Mouse (Mus musculus) spleen, postnatal 10 days (tissue): ENCODE results near the gene Ptbp3.

ENCODE experiments used
- DNase-seq, 2 experiments: peaks; one replicate each; pipeline ENCODE4 v3.0.0; 2021 to 2022; ENCODE audit warnings: low spot score in 2 of 2

Ptbp3 gene

DNA sequence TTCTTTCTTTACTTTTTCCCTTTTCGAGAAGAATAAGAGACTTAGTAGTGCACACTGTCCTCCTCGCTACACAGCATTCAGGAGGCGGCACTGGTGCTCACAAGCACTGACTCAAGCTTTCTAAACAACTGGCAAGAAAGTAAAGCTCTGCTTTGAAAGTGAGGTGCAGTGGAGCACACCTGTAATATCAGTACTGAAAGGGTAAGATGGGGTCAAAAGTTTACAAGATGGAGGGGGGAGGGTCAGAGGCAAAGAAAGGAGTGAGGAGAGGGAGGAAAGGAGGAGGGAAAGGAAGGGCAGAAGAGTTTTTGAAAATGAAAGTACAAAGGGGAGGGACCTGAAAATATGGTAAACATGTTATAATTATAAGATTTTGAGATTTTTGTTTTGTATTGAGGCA, 43.7 kb downstream of the Ptbp3 start:
- no peak for DNase-seq

DNA sequence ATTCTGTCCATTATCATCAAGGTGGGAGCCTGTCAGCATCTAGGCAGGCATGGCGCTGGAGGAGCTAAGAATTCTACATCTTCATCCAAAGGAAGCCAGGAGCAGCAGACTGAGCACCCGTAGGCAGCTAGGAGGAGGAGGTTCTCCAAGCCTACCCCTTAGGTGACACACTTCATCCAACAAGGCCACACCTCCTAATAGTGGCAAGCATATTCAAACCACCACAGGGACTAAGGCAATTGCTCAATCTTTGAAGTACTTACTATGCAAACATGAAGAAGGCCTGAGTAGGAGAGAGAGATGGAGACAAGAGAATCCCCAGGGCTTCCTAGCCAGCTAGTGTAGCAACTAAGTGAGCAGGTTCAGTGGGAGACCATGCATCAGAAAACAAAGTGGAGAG, 58.1 kb downstream of the Ptbp3 start:
- no peak for DNase-seq

DNA sequence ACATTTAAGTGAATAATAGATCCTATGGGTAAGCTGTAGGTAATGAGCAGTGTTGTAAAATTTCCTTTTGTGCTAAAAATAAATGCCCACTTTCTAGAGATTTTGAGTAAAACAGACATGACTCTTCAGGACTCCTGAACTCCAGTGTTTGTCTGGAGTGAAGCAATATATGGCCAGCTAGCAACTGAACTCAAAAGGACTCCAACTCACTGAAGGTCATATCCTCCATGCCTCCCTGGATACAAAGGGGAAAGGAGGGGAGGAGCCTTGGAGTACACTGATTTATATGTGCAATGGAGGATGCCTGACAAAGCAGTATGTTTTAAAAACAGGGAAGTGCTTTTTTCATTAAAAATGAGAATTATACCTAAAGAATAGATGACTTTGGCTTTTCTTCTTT, 77.9 kb downstream of the Ptbp3 start:
- DNase-seq = no peak

DNA sequence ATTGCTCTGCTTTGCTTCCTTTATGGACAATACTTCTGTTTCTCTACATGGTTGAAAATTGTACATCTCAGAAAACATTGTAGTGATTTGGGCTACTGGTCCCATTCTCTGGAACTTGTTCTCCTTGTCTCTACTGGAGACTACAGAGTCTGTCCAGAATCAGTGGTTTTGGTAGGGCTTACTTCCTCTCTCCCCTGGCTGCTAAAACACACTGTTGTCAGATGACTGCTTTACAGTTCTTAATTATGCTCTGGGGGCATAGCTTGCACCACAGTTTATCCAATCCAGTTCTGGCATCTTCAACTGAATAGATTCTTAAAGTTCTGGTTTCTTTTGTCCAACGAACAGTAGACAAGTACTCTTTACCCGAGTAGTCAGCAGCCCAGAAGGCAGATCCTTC, 83.7 kb downstream of the Ptbp3 start:
- DNase-seq = no peak

DNA sequence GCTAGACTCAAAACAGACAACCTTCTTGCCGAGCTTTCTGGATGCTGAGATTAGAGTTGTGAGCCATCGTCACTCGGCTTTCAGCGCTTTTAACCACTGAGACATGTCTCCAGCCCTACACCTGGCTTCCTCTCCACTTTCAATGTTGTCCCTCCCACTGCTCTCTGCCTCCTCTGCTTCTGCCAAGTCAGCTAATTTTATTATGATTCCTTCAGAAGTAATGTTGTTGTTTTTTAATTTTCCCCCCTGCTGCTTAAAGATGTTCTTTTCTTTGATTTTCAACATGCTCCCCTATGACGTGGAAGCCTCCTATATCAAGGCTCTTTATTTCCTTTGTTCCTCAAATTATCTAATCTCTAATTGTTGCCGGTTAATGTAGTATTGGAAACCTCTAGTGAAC, 84.5 kb downstream of the Ptbp3 start:
- no peak for DNase-seq

DNA sequence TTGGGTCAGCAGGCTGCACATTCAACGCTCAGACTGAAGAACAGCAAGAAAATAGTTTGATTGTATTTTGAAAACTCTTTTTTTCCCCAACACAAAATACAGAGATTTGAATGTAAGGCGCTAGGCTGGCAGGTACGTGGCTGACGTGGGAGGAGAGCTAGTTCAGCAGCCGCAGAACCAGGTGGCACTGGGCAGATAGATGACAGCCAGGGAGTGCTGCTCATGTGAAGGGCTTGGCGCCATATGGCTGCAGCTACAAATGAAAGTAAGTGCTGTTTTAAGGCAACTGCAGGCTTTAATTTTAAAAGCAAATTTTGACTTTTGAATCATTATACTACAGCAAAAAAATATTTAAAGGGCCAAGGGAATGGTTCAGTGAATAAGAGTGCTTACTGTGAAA, 86.7 kb downstream of the Ptbp3 start:
- DNase-seq = no peak

DNA sequence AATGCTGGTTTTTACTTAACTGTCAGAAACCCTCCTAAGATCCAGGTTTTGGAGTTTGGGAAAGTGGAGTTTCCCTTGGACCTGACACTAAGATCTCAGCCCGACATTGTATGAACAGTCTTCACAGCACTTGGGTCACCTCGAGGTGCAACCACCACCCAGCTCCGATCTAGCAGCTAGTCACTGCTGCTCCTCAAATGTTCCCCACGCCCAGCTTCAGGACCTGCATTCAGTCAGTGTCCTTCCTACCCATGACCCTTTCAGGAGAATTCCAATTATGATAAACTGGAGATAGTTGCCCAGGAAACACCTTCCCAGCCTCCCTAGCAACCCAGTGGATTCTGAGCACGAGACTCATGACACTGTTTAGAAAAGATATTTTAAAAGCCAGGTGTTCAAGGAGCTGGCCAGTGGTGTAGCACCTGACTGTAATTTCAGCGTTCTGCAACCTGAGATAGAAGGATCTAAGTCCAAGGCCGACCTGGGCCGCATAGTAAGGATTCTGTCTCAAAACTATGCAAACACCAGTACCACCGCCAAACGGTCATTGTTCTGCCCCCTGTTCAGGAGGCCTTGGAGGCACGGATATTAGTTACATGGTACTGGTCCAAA, 87.9 kb downstream of the Ptbp3 start:
- no peak for DNase-seq

DNA sequence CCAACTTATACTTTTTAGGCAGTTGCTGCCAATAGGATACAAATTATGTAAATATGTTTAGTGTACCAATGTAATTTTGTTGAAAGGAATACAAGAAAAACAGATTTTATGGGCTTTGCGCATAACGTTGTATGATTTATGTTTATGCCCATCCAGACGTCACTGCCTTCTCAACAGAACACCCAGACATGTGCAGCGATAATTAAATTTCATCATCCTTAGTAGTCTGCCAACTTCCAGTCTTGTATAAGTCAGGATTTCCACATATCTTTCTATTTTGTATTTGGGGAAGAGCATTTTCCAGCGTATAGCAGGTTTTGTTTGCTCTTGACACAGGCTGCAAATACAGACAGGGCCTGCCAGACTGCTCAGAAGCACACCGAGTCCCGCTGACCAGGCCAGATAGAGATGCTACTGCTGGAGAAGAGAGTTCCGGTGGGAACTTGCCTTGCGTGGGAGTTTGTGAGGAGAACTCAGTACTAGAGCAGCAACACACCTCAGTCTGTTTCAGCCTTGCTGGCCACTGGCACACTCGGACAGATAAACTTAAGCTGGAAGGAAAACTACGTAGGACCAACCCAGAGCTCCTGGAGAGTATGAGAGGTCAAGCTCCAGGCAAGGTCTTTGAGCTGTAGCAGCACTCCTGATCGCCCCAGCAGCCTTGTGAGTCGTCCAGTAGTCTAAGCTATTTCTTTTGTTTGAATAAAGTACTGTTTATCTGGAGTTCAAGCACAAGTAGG, 89.8 kb downstream of the Ptbp3 start:
- DNase-seq = no peak

DNA sequence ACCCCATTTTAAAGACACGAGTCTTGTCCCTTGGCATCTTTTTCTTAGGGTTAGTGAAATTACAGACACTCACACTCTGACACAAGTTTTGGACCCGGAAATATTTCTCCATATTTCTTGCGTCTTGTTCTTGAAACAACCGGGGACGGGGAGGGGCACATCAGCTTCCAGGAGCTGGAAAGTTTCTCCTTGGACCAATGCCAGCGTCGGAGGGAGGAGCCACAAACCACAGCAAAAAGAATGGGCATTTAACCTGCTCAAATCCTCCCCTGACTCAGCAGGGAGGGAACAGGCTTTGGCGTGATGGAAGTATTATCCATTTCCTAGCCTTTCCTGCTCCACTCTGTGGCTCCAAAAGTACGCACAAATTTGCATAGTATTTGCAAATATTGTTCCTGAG, 91.2 kb downstream of the Ptbp3 start:
- no peak for DNase-seq

DNA sequence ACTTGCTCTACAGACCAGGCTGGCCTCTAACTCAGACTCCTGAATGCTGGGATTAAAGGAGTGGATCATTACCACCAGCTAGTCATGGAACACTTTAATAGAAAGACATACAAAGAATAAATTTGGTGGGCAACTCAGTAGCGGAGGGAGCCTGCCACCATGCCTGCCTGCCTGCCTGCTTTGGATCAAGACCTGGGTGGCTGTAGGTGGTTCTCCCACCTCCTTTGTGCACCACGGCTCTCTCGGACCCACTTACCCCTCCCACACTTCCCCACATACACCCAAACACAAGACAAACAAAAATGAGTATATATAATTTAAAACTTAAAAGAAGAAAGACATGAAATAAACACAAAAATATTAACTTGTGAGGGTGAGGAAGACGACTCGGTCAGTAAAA, 92.1 kb downstream of the Ptbp3 start:
- no peak for DNase-seq

DNA sequence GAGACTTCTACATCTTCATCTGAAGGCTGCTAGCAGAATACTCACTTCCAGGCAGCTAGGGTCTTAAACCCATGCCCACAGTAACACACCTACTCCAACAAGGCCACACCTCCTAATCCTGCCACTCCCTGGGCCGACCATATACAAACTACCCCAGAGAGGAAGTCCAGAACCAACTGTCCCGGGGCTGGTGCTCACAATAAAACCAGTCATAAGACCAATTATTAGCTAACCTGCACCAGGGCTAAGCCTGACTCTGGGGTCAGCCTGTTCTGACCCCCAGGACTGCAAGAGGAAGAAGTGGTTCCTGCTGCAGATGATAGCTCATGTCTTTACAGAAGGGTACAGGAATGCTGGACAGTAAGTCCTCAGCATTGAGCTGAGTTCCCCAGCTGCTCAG, 93.7 kb downstream of the Ptbp3 start:
- DNase-seq = no peak

DNA sequence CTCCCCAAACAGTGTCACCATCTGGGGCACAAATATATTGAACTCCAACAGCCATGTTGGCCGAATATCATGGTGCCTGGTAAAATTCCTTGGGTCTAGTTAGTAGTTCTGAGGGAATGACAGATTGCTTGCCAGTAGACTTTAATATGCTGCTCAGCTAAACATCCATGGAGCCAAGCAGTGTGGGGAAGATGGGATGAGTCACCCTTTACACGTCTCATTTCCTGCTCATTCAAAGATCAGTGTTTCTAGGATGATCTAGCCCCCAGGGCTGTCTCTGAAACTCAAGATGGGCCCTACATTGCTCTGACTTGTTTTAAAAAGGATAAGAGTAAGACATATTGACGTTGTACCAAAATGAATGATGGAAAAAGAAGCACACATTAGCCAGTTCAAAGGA, 95.1 kb downstream of the Ptbp3 start:
- no peak for DNase-seq

DNA sequence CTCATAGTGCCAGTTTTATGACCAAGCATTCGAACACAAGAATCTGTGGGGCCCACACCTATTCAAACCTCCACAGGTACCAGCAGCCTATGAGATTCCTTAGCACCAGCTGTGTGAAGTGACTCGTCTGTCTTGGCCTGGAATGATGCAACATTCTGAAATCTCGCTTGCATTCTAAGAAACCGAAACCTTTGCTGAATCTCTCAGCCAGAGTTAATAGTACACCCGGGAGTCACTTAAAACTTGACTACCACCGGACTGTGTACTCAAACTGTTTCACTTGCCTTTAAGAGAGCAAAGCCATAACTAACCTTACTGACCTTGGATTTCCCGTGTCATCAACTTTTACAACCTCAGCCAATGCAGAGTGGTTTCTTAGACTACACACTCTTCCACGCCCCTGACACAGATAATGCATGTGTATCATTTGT, 96.6 kb downstream of the Ptbp3 start:
- DNase-seq = no peak

DNA sequence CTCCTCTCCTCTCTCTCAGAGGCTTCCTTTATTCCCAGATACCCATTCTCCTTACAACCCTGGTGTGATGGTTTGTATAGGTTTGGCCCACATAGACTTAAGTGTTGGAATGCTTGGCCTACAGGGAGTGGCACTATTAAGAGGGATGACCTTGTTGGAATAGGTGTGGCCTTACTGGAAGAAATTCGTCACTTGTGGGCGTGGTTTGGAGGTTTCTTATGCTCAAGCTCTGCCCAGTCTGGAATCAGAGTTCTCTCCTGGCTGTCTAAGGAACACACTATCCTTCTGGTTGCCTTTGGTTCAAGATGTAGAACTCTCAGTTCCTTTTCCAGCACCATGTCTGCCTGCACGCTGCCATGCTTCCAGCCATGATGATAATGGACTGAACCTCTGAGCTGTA, 98.3 kb downstream of the Ptbp3 start:
- no peak for DNase-seq

DNA sequence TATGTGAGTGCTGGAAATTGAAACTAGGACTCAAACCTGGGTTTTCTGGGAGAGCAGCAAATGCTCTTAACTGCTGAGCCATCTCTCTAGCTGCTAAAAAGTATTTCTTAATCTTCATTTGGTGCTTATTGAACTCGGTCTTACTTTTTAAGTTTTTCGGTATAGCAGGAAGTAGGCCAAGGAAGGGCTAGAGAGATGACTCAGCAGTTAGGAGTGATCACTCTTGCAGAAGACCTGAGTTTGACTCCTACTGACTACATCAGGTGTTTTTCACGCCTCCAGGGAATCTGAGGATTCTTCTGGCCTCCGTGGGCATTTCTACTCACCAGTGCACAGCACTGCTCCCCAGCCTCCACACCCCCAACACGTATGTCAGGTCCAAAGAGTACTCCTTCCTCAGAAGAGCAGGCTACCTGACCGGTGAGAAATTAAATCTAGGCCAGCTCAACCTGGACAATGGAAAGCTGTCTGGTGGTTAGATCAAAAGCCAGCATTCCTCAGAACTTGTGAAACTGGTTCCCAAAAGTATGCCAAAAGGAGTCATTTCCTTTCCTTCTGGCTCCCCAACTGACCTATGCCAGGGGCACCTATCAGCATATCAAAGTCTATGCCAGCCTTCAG, 98.8 kb downstream of the Ptbp3 start:
- no peak for DNase-seq

DNA sequence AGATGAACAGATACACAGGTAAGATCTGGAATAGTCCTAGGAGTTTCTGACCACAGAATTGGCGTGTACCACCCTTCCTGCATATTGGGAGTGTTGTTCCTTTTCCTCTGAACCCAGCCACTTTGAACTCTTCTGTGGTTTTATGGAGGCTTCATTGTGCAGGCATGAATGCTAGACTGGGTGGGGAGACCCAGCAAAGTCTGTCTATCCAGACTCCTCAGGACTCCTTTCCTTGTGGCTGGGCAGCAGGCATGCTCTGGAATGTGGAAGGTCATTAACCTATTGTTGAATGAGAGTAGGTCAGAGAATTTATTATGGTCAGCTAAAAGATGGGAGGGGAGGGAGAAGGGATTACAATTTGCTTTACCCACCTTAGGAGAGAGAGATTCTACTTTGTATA, 101.9 kb downstream of the Ptbp3 start:
- no peak for DNase-seq

DNA sequence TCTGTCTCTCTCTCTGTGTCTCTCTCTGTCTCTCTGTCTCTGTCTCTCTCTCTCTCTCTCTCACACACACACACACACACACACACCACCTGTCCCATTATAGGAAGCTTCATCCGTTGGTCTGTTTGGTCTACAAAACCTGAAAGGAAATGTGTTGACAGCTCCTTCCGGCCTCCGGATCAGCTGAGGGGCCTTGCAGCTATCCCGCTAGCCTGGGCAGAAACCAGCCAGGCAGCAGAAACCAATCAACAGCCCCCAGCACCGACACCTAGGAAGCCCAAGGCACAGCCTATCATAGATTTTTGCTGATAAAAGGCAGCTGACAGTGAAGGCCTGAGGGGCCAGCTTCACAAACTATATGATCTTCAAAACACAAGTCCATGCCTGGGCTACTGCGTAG, 103.6 kb downstream of the Ptbp3 start:
- peak in 1 of 2 experiments; percentile 57 for DNase-seq

DNA sequence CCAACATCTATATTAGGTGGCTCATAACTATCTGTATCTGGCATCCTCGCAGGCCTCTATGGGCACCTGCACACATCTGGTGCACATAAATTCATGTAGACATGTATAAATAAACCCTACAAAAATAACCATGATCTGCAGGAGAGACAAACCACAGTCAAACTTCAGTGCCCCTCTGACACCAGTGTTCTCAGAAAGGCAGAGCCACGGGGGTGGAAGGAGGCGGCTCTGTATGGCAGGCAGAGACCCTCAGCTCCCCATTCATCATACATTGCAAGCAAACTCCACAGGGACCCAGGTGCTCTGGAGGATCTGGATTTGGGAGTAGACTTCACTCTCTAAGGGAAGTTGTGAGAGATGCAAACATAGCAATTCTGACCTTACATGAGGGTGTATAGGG, 104.2 kb downstream of the Ptbp3 start:
- DNase-seq = no peak

DNA sequence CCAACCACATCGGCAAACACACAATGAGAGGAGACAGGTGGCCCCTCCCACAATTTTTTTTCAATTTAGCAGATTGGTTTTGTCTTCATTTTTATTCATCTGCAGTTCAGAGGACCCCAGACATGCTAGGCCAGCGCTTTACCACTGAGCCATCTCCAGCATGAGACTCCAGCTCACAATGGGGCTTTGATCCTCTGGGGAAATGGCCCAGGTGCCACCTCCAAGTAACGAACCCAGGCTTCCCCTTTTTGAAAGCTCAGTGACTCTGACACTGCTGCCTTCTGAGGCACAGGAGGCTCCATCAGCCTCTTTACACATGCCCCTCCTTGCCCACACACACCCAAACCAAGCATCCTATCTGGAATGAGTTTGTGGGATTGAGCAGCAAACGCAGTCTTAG, 105.1 kb downstream of the Ptbp3 start:
- peak in 1 of 2 experiments; percentile 66 for DNase-seq

DNA sequence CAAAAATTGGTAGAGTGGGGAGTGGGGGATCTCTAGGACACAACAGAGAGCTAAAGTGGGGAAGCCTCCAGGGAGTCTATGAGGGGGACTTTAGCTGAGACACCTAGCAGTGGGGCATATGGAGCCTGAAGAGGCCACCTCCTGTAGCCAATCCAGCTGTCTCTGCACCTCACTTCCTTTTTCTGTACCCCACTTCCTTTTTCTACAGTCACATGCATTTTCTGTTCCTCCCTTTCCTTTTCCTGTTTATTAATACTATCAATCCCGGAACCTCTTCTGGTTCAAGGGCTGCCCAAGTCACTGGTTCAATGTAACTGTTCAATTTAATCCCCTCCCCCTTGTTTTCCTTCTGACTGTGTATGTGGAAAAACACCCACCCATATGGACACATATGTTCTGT, 107.9 kb downstream of the Ptbp3 start:
- peak in 1 of 2 experiments; percentile 45 for DNase-seq

DNA sequence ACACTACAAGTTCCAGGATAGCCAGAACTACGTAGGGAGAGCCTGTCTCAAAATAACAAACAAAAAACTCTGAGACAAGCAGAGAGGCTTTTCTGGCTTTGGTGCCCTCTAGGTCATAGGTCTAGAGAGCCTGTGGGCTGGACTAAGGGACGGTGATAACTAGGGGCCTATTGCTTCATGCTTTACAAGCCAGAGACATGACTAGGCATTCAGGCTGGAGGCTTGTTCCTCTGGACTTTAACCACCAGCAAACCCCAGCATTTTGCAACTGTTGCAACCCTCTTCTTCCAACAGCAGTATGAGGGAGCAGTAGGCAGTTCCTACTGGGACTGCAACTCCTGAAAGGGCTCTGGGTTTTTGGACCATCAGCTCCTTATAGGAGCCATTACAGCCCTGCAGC, 109.2 kb downstream of the Ptbp3 start:
- DNase-seq = peak in 1 of 2 experiments; percentile 33

DNA sequence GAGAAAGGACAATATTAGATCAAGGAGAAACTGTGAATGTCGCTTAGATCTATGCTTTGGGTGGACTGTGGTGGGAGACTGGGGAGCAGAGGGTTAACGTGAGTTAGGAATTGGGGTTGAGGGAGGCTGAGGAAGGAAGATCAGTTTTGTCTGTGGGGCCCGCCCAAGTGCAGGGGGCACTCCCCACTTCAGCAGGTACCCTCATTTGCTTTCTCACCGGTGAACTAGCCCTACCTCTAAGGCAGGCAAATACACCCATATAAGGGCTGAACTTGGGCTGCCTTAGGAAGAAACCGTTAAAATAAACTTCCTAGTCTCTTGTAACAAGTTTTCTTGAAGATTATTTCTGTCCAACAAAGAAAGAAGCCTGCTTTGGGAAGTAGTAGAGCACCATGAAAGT, 110.1 kb downstream of the Ptbp3 start:
- peak in 1 of 2 experiments; percentile 40 for DNase-seq
